Mouse (Mus musculus) heart, embryonic 11.5 days (tissue): ENCODE data around the gene Sh3gl2. TPM values are rescaled to one million over a fixed set of nuclear protein-coding genes. Genes with fewer than 3 reads are reported as not detected.

Experiments
- ATAC-seq: fragments of 200-750 bp; cut with Nextera tagmentation; replicated peaks from 2 replicates; pipeline ENCODE4 v1.8.0; 2017; ENCODE audit warnings: moderate library complexity; ENCODE audit not compliant: insufficient number of reproducible peaks, low FRiP score, low TSS enrichment
- H3K27ac ChIP-seq: fragments of 300-500 bp; sonication (generic); 2 replicates; pipeline ENCODE4 v1.5.1; 2014; ENCODE audit warnings: mild to moderate bottlenecking, low read depth, low read length
- H3K27me3 ChIP-seq: fragments of 300-500 bp; sonication (generic); 2 replicates; pipeline ENCODE4 v1.6.1; 2014; ENCODE audit warnings: mild to moderate bottlenecking, low read length, mixed read lengths; ENCODE audit not compliant: control insufficient read depth, insufficient read depth
- H3K36me3 ChIP-seq: fragments of 300-500 bp; sonication (generic); 2 replicates; pipeline ENCODE4 v1.6.1; 2014; ENCODE audit warnings: mild to moderate bottlenecking, low read length, moderate library complexity, mixed read lengths; ENCODE audit not compliant: control insufficient read depth, insufficient read depth
- H3K4me1 ChIP-seq: fragments of 300-500 bp; sonication (generic); 2 replicates; pipeline ENCODE4 v1.6.1; 2014; ENCODE audit warnings: low read length; ENCODE audit not compliant: control insufficient read depth, insufficient read depth
- H3K4me2 ChIP-seq: fragments of 300-500 bp; sonication (generic); 2 replicates; pipeline ENCODE4 v1.6.1; 2014; ENCODE audit warnings: mild to moderate bottlenecking, moderate library complexity
- H3K4me3 ChIP-seq: fragments of 300-500 bp; sonication (generic); 2 replicates; pipeline ENCODE4 v1.5.1; 2014; ENCODE audit warnings: low read depth, low read length
- H3K9ac ChIP-seq: fragments of 300-500 bp; sonication (generic); 2 replicates; pipeline ENCODE4 v1.6.1; 2014; ENCODE audit warnings: mild to moderate bottlenecking, low read depth, low read length, moderate library complexity
- H3K9me3 ChIP-seq: fragments of 300-500 bp; sonication (generic); replicated peaks from 2 replicates; pipeline ENCODE4 v1.6.1; 2016; ENCODE audit warnings: low read length; ENCODE audit not compliant: control insufficient read depth
- WGBS: fragments of 180-500 bp; shearing (Covaris S2); extraction: QIAGEN DNeasy Blood & Tissue Kit; methylation state at CpG from one replicate; pipeline ENCODE4 v1.1.7; 2014; ENCODE audit not compliant: insufficient replicate concordance; 5-methylcytosine and 5-hydroxymethylcytosine counted together
- polyA plus RNA-seq: library from polyadenylated mRNA; unstranded; fragments of >200 nt; fragmentation: Nextera tagmentation; extraction: Ambion mirVana; gene quantifications from 2 replicates; pipeline ENCODE4 v1.2.1, GENCODE M21; 2014

The Sh3gl2 gene
- polyA plus RNA-seq, 1 experiment from 2014 or later: 0.76 TPM

DNA sequence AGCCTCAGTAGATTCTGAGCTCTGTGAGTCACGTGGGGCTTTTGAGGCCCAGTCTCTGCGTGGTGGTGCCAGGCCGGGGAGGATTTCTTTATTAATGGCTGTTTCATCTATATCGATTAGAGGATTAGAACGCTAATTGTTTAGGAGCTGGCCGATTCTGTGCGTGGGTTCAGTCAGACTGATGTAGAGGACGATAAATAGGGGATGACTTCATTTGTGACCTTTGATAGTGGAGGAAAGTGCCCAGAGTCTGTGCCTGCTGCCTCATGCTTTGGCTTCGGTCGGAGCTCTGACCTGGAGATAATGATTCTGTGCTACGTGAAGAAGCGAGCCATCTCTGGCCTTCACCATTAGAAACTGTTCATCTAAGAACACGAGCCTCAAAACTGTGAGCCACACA, 57.7 kb downstream of the Sh3gl2 start:
- 79% methylated on average over 13 of the region's 13 CpGs for WGBS
- H3K9ac ChIP-seq: no peak overlapping the region
- H3K27me3 ChIP-seq: no peaks in the 10 kb centered on the region
- H3K4me2 ChIP-seq: no peak overlapping the region
- no peaks in the 10 kb centered on the region for H3K9me3 ChIP-seq
- no peaks in the 10 kb centered on the region for H3K36me3 ChIP-seq
- ATAC-seq: no peak
- no peak overlapping the region for H3K27ac ChIP-seq
- no peaks in the 10 kb centered on the region for H3K4me1 ChIP-seq
- H3K4me3 ChIP-seq: no peak overlapping the region

DNA sequence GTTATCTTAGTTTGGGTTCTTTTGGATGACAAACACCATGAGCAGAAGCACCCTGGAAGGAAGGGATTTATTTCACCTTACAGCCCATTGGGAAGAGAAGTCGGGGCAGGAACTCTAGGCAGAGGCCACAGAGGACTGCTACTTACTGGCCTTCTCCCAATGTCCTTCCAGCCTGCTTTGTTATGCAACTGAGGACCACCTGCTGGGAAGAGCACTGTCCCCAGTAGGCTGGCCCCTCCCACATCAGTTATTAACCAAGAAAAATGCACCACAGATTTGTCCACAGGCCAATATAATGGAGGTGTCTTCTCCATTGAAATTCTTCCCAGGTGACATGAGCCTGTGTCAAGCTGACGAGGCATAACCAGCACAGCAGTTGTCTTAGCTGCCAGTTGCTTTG, 62.5 kb downstream of the Sh3gl2 start:
- Histone ChIP-seq H3K9me3 (no peaks in the 10 kb centered on the region), H3K9ac (no peak overlapping the region), H3K4me1 (no peaks in the 10 kb centered on the region), H3K27me3 (no peaks in the 10 kb centered on the region), H3K36me3 (no peaks in the 10 kb centered on the region), H3K4me3 (no peak overlapping the region), H3K27ac (no peak overlapping the region), H3K4me2 (no peak overlapping the region)
- ATAC-seq: no peak
- WGBS: 69% methylated on average over 2 of the region's 2 CpGs

DNA sequence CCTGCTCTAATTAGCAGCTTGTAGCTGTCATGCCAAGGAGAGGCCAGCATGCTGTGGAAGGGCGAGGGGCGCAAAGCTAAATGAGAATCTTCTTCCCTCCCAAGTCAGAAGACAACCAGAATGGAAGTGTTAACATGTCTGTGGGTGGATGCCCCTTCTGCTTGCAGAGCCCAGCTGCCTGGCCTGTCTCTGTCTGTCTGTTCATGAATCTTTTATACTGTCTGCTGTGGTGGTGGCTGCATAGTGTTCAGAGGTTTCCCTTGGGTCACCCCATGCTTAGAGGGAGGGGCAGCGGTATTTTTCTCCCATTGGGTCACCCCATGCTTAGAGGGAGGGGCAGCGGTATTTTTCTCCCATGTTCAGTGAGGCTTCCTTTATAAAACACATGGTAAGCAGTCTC, 68.0 kb downstream of the Sh3gl2 start:
- Histone ChIP-seq H3K4me3 (no peak overlapping the region), H3K4me2 (no peak overlapping the region), H3K4me1 (no peaks in the 10 kb centered on the region), H3K9ac (no peak overlapping the region), H3K36me3 (no peaks in the 10 kb centered on the region), H3K27ac (no peak overlapping the region), H3K9me3 (no peaks in the 10 kb centered on the region), H3K27me3 (no peaks in the 10 kb centered on the region)
- ATAC-seq: no peak
- WGBS: 86% methylated on average over 4 of the region's 4 CpGs

DNA sequence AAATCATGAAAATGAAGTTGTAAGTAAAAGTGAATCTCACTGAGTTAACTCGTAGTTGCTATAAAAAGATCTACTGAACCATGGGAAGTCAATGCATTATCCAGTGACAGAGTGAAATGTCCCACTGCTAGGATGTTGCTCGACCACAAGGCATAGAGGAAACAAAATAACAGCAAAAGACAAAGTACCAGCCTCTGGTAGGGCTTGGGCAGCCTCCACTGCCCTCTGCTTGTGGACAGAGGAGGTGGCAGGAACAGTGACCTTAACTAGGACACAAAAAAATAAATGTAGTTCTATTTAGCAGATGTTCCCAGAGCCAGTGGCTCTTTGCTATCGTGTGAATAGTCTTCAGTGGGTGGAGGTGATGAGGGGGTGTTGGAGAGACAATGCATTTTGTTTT, 68.5 kb downstream of the Sh3gl2 start:
- Histone ChIP-seq H3K27me3 (no peaks in the 10 kb centered on the region), H3K4me3 (no peak overlapping the region), H3K9me3 (no peaks in the 10 kb centered on the region), H3K36me3 (no peaks in the 10 kb centered on the region), H3K4me1 (no peaks in the 10 kb centered on the region), H3K4me2 (no peak overlapping the region), H3K9ac (no peak overlapping the region), H3K27ac (no peak overlapping the region)
- 72% methylated on average over 3 of the region's 3 CpGs for WGBS
- no peak for ATAC-seq

DNA sequence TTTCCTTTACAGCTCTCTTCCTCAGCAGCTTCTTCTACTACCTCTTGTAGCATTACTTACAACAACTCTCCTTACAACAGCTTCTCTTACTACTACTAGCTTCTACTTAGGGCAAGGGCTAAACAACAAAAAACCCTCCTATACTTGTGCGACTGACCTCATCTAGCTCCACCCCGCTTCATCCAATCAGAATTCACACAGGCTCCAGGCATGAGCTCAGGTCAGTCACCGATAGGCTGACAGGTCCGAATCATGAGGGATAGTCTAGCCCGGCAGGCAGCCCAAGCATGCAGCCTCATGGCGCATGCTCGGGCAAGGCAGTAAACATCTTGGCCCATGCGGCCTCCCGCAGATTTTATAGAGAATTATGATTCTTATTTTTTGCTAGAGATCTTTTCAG, 78.2 kb downstream of the Sh3gl2 start:
- Histone ChIP-seq H3K9ac (no peak overlapping the region), H3K9me3 (no peaks in the 10 kb centered on the region), H3K4me1 (no peaks in the 10 kb centered on the region), H3K4me2 (no peak overlapping the region), H3K4me3 (no peak overlapping the region), H3K27ac (no peak overlapping the region), H3K27me3 (no peaks in the 10 kb centered on the region), H3K36me3 (no peaks in the 10 kb centered on the region)
- ATAC-seq: no peak
- 87% methylated on average over 9 of the region's 9 CpGs for WGBS

DNA sequence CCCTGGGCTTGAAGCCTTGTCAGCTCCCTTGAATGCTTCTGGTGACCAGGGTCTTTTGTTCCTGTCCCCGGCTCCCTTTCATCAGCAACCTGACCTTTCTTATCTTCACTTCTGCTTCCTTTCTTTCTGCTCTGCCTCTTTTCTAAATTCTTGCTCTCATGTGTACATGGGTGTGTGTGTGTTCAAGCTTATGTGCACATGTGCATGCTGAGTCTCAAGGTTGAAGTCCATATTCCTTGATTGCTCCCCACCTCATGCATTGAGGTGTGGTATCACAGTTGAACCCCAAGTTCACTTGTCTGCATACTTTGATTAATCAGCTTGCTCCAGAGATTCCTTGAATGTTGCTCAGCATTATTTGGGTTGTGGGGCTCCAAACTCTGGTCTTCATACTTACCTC, 85.1 kb downstream of the Sh3gl2 start:
- no peaks in the 10 kb centered on the region for H3K27me3 ChIP-seq
- no peak overlapping the region for H3K4me3 ChIP-seq
- no peak for ATAC-seq
- H3K4me2 ChIP-seq: no peak overlapping the region
- WGBS: 52% methylated on average over 1 of the region's 1 CpGs
- no peaks in the 10 kb centered on the region for H3K36me3 ChIP-seq
- H3K9ac ChIP-seq: no peak overlapping the region
- no peaks in the 10 kb centered on the region for H3K9me3 ChIP-seq
- H3K4me1 ChIP-seq: no peaks in the 10 kb centered on the region
- H3K27ac ChIP-seq: no peak overlapping the region

DNA sequence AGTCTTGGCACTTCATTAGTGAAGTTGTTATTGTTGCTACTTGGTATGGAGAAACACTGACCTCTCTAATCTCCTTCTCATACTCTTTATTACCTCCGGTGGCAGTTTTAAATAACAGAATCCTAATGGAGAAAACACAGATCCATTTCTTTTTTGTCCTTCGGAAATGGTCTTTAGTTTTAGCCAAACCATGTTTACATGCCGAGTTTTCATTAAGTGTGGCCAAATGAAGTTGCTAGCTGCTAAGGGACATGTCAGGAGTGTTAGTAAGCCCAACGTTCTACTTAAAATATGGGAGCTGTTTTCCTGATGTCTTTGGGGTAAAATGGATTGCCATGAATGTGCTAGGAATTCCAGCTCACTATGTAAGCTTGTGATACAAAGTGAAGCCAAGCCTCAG, 86.4 kb downstream of the Sh3gl2 start:
- WGBS: 76% methylated on average over 4 of the region's 4 CpGs
- no peaks in the 10 kb centered on the region for H3K27me3 ChIP-seq
- H3K4me1 ChIP-seq: no peaks in the 10 kb centered on the region
- no peak overlapping the region for H3K4me2 ChIP-seq
- ATAC-seq: no peak
- H3K4me3 ChIP-seq: no peak overlapping the region
- H3K27ac ChIP-seq: no peak overlapping the region
- H3K9ac ChIP-seq: no peak overlapping the region
- H3K36me3 ChIP-seq: no peaks in the 10 kb centered on the region
- H3K9me3 ChIP-seq: no peaks in the 10 kb centered on the region

DNA sequence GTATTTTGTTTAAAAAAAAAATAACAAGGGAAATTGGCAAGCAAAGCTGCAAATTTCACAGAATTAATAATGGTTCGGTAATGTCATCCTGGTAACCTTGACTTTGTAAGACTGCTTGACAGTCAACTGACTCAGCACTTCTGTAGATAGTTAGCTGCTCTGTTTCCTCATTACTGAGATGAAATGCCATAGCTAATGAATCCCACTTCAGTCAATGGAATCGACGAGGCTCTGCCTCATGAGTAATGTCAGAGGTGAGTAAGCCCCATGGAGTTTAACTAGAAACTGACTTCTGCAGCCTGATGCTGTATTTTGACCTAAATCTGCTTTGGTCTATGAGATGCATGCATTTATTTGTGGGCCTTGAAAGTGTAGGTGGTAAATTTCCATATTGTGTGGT, 88.4 kb downstream of the Sh3gl2 start:
- H3K27ac ChIP-seq: no peak overlapping the region
- no peaks in the 10 kb centered on the region for H3K9me3 ChIP-seq
- WGBS: 66% methylated on average over 3 of the region's 3 CpGs
- ATAC-seq: no peak
- H3K27me3 ChIP-seq: no peaks in the 10 kb centered on the region
- no peak overlapping the region for H3K9ac ChIP-seq
- H3K4me2 ChIP-seq: no peak overlapping the region
- H3K4me3 ChIP-seq: no peak overlapping the region
- H3K4me1 ChIP-seq: no peaks in the 10 kb centered on the region
- no peaks in the 10 kb centered on the region for H3K36me3 ChIP-seq

DNA sequence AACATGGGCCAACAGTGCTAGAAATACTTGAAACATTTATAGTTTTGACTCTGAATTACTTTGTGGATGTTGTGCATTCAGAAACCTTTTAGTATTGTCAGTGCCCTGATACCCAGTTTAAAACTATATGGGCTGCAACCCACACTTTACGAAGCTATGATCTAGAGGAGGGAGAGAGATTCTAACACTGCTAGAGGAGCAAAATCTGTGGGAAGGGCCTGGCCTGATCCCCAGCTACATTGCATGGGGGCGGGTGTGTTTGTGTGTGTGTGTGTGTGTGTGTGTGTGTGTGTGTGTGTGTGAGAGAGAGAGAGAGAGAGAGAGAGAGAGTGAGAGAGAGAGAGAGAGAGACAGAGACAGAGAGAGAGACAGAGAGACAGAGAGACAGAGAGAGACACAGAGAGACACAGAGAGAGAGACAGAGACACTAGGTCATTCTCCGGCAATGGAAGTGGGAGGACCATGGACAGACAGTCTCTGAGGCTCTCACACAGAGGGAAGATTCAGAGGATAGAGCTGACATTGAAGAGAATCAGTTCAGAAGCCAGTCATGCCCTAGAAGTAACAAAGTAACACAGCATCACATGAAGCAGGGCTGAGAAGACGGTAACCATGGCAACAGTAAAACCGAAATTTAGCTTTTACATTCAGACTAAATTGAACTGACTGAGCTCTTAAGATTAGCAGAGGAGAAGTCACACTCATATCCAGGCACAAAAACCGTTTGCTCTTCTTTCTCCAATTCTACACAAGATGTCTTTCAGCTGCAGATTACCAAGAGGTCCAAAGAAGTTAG, 95.9 kb downstream of the Sh3gl2 start:
- Histone ChIP-seq H3K36me3 (no peaks in the 10 kb centered on the region), H3K4me2 (no peak overlapping the region), H3K4me3 (no peak overlapping the region), H3K27ac (no peak overlapping the region), H3K9me3 (no peaks in the 10 kb centered on the region), H3K9ac (no peak overlapping the region), H3K27me3 (no peaks in the 10 kb centered on the region), H3K4me1 (no peaks in the 10 kb centered on the region)
- WGBS: 78% methylated on average over 6 of the region's 6 CpGs
- no peak for ATAC-seq
